Mouse (Mus musculus) layer of hippocampus, adult 11-12 months (tissue): ENCODE measurements around the gene Mbd6.
"Not testable (repeated sequence)": the region's sequence is repeated elsewhere in the genome, so short reads cannot be mapped to it uniquely, and the experiment has no call there.

Experiments
- DNase-seq: peaks from one replicate; pipeline ENCODE4 v3.0.0; 2022; ENCODE audit warnings: low spot score

Mbd6 gene

GRCm38 (mm10) chr10:127312858-127313257 lies 24.0 kb upstream of the Mbd6 start:
- DNase-seq = no peak

GRCm38 (mm10) chr10:127312356-127312676 lies 23.5 kb upstream of the Mbd6 start:
- peak; percentile 87 for DNase-seq

GRCm38 (mm10) chr10:127311476-127312355 lies 22.9 kb upstream of the Mbd6 start, which contains the start of gene Mars:
TSS of gene Mars (minus strand) at chr10:127311786.
- peak; percentile 96 for DNase-seq

- no peak for DNase-seq
These were observed 22.0 kb upstream of the Mbd6 start for GRCm38 (mm10) chr10:127310523-127311475.

- not testable (repeated sequence) for DNase-seq
These were observed 20.3 kb upstream of the Mbd6 start for GRCm38 (mm10) chr10:127309167-127309566.

GRCm38 (mm10) chr10:127303136-127303535 lies 14.3 kb upstream of the Mbd6 start:
- no peak for DNase-seq

DNA sequence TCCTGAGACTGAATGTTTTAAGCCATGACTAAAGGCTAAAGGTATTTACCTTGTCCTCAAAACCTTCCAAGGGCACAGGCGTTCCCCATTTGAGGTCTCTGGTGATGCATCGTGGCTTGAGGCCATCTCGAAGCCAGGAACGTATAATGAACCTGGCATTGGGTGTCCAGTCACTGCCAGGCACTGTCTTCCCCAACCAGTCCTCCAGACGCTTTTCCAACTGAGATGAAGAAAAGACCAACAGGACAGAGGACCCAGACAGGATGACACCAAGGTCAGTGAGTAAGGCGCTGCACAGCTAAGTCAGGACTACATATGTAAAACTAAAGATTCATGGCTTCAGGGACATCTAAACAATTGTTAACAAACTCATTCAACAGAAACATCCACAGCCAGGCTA lies 11.5 kb upstream of the Mbd6 start:
- no peak for DNase-seq

DNA sequence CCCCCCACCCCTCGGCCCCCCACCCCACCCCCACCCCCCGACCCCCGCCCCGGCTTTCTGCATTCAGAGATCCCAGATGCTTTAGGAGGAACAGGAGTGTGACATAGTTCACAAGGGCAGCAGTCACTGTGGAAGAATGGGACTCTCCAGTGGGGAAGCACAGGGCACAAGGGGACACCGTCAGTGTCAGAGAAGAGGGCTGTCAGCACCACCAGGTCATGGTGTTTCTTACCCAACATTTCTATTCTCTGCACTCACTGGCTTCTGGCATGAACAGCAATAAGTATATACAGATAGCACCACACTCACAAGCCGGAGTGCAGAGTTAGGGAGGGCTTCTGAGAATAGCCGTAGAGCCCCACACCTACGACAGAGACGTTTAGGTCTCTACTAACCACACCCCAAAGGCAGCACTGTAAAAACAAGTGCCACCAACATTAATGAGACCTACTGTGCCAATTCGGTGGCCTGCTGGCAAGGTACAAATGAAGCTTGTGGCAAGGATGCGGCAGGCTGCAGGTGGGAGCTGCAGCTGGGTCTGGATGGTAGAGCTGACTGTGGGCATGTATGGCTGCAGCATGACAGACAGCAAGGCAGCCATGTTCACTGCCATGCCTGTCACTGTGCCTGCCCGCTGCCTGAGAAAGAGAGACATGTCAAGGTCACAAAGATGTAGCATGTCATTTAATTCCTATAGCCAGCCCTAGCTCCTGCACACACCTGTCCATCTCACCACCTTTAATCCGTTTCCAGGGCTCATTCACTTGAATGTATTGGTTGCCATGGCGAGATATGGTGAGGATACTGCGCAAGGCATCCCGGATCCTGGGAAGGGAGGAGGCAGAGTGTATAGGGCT lies 8.4 kb upstream of the Mbd6 start:
- no peak for DNase-seq

- DNase-seq = no peak
These were observed 7.4 kb upstream of the Mbd6 start for GRCm38 (mm10) chr10:127295986-127296794.

GRCm38 (mm10) chr10:127294895-127295510 lies 6.2 kb upstream of the Mbd6 start:
- DNase-seq = no peak

DNA sequence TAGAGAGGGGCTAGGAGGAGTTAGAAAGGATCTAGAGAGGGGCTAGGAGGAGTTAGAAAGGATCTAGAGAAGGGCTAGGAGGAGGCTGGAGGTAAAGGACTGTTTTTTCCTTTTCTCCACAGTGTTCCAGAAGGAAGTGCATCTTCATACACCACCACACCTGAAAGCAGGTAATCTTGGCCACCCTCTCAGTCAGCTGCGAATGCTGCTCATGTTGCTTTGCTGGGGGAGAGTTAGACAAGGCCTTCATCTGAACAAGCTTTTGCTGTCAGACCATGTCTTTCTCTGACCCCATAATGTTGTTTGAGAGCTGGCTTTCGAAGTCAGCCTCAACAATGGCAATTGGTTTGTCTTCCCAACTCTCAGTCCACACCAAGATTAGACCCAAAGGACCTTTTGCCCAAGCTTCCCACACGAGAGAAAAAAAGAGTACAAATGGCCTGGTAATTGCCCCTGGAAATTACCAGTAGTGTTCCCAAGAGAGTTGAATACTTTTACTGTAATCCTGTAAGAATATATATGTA lies 4.8 kb upstream of the Mbd6 start:
- no peak for DNase-seq

DNA sequence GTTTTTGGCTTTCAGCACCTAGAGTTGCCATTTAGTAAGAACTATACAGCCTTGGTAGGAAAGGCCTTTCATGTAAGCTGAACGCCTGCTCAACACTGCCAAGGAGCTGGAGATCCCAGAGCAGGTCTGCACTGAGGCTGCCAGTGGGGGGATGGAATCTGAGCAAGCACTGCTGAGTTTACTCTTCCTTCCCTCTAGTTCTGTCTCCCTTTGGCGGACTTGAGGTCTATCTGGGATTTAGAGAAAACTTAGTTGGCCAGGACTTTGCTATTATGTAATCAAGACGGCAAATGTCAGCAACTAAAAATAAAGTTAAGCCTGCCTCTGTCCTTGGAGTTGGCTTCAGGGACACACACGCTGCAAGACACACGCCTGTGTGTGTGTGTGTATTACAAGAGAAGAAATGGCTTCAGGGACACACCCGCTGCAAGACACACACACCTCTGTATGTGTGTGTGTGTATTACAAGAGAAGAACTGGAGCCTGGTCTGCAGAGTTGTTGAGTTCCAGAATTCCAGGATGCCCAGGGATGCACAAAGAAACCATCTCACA lies 4.2 kb upstream of the Mbd6 start:
- DNase-seq = no peak

- no peak for DNase-seq
These were observed 3.2 kb upstream of the Mbd6 start for GRCm38 (mm10) chr10:127291881-127292638.

DNA sequence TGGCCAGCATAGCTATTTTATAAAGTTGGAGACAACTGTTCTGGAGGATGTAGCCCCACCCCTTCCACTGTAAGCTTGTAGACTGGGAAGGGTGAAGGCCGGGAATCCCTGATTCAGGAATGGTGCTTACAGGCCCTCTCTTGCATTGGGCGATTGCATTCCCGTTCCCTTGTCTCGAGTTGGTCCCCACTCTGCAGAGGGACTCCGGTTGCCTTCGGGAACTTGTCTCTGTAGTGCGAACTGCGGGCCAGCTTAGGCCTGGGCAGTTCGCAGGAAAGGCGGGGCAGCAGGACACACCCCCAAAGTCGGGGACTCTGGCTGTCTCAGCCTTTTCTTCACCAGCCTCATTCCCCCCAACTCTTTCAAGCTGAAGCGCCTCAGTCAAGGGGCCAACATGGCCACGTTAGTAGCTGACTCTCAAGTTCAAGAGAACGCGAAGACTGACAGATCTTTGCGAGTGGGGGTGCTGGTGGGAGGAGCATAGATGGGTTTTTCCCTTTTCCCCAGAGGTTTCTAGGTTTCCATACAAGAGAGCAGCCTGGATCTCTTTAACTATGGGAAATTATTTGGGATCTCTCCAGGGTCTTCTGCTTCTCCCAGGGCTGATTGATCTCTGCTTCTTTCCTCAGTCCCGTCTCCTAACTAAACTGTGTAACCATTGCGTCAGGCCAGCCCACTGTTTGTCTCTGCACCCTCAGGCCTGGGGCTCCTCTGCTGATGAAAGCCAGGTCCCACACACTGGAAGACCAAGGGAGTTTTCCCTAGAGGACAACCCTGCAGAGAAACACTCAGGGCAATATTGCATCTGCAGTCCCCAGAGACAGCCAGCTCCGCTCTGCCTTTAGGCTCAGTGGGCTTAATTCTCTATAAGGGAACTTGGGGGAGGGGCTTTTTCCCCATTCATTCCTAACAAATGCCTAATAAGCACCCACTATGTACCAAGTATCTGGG lies 2.4 kb upstream of the Mbd6 start:
- DNase-seq = no peak

GRCm38 (mm10) chr10:127290307-127290929 lies 1.6 kb upstream of the Mbd6 start:
- DNase-seq = peak; percentile 100

GRCm38 (mm10) chr10:127289573-127290191 lies 864 bp upstream of the Mbd6 start:
- DNase-seq = peak; percentile 60

- peak; percentile 47 for DNase-seq
These were observed 454 bp downstream of the Mbd6 start for GRCm38 (mm10) chr10:127288328-127288799.
